Mouse (Mus musculus): ENCODE results near the gene Gcnt2.

DNA sequence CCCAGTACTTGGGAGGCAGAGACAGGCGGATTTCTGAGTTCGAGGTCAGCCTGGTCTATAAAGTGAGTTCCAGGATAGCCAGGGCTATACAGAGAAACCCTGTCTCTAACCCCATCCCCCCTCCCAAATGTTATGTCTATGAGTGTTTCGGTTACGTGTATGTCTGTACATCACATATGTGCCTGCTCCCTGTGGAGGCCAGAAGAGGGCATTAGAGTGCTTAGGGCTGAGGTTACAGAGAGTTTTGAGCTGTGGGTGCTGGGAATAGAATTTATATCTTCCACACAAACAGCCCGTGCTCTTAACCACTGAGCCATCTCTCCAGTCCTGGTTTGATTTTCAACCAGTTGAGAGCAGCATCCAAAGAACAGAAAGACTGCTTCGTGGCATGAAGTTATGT lies 50.5 kb downstream of the Gcnt2 start:
- TF ChIP-seq CTCF (IDR thresholded peaks at IDR 0.05; ENCODE audit: insufficient read depth, low read depth, low read length) (no peak), POLR2A (IDR thresholded peaks at IDR 0.05; ENCODE audit: insufficient read depth, low read depth, low read length) (no peak)

Measured in olfactory bulb, adult 2 months (tissue).